Mouse (Mus musculus): ENCODE measurements at regions not wholly inside any gene's neighbourhood (a gene's known extent, or its start where the extent isn't known, plus 50 kb on each side); places are given as distances from the start of the nearest gene placed in this dataset.

DNA sequence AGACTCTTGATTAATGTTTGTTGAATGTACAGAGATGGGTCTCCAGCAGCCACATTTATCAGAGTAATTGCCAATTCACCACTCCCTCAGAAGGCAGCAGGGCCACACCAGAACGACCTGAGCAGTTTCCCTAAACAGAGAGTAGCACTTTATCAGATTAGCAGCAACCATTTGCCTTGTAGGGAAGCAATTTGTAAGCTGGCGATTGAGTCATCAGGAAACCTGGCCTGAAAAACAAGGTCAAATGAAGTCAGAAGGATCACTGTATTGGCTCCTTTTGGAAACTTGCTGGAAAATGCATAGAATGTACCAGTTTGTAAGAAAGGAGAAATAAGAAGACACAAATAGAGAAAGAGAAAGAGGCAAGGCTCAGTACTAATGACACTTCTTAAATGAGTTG lies 295.1 kb downstream of the Qdpr start:
- H3K4me1 ChIP-seq (ENCODE audit: control insufficient read depth in 1 of 2, insufficient read depth in 2 of 2): no peaks in the 10 kb centered on the region
- H3K36me3 ChIP-seq (replicated peaks in 1 of 2; ENCODE audit: control insufficient read depth in 1 of 2, insufficient read depth in 1 of 2, low read length in 1 of 2): no peaks in the 10 kb centered on the region
- H3K4me3 ChIP-seq (replicated peaks in 1 of 3; ENCODE audit: low read depth in 2 of 3, low read length in 2 of 3, poor library complexity in 1 of 3): no peak overlapping the region
- no peaks in the 10 kb centered on the region for H3K27me3 ChIP-seq (replicated peaks)
- in situ Hi-C loops (cut with MboI; ENCODE audit: low pct_ligation_motif_present, low pct_unique_long_range_greater_than_20kb, low sequenced_read_pairs) (no loop called here), dilution Hi-C loops (cut with MboI; ENCODE audit: extremely low pct_ligation_motif_present, extremely low pct_unique_long_range_greater_than_20kb, low sequenced_read_pairs) (no loop called here)
- no peak overlapping the region for H3K27ac ChIP-seq (ENCODE audit: insufficient read depth, low read depth)
- no peak overlapping the region for H3K9ac ChIP-seq (ENCODE audit: insufficient read depth, low read depth)
- no peaks in the 10 kb centered on the region for H3K9me3 ChIP-seq (replicated peaks; ENCODE audit: low read length)
- H3K4me2 ChIP-seq (ENCODE audit: insufficient read depth, low read depth, poor library complexity, severe bottlenecking): no peak overlapping the region
- no peak for TF ChIP-seq TCF12 (IDR thresholded peaks at IDR 0.05; ENCODE audit: low read depth, low read length)
- TF ChIP-seq RCOR1 (conservative IDR thresholded peaks at IDR 0.05; ENCODE audit: low read depth, low read length): no peak
- no peak for TF ChIP-seq GABPA (IDR thresholded peaks at IDR 0.05; ENCODE audit: insufficient replicate concordance, low read depth, low read length)
- no peak for TF ChIP-seq MAFK (IDR thresholded peaks at IDR 0.05; ENCODE audit: insufficient replicate concordance, low read length)
- TF ChIP-seq MAX (IDR thresholded peaks at IDR 0.05; ENCODE audit: low read length): no peak
- TF ChIP-seq POLR2A (IDR thresholded peaks at IDR 0.05; ENCODE audit: low read depth, low read length): no peak
- H3K79me2 ChIP-seq (replicated peaks; ENCODE audit: control insufficient read depth, extremely low read depth, insufficient read depth, poor library complexity, severe bottlenecking): no peaks in the 10 kb centered on the region
- DNase-seq (ENCODE audit: extremely low read depth): no peak

DNA sequence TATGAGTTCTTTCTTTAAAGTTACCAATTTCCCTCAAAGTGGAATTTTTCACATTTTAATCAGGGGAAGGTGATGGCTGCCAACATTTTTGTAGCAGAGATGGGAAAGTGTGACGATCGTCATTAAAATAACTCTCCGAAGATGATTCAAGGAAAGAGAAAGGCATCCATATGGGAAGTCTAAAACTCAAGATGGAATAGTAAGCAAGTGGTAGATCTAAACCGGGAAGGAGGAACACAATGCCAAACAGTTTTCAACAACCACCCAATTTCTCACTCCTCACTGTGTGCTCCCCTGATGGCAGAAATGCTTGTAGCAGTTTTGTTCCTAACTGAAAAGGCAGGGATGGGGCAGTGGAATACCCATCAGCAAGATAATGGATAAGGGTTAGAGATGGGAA lies 305.9 kb downstream of the Qdpr start:
- Histone ChIP-seq H3K36me3 (replicated peaks in 1 of 2; ENCODE audit: control insufficient read depth in 1 of 2, insufficient read depth in 1 of 2, low read length in 1 of 2) (no peaks in the 10 kb centered on the region), H3K79me2 (replicated peaks; ENCODE audit: control insufficient read depth, extremely low read depth, insufficient read depth, poor library complexity, severe bottlenecking) (no peaks in the 10 kb centered on the region), H3K9me3 (replicated peaks; ENCODE audit: low read length) (no peaks in the 10 kb centered on the region), H3K4me3 (replicated peaks in 1 of 3; ENCODE audit: low read depth in 2 of 3, low read length in 2 of 3, poor library complexity in 1 of 3) (no peak overlapping the region), H3K27me3 (replicated peaks) (no peaks in the 10 kb centered on the region), H3K9ac (ENCODE audit: insufficient read depth, low read depth) (no peak overlapping the region), H3K4me1 (ENCODE audit: control insufficient read depth in 1 of 2, insufficient read depth in 2 of 2) (no peaks in the 10 kb centered on the region), H3K27ac (ENCODE audit: insufficient read depth, low read depth) (no peak overlapping the region), H3K4me2 (ENCODE audit: insufficient read depth, low read depth, poor library complexity, severe bottlenecking) (no peak overlapping the region)
- TF ChIP-seq UBTF (IDR thresholded peaks at IDR 0.05; ENCODE audit: low read depth, low read length) (no peak), MAFK (IDR thresholded peaks at IDR 0.05; ENCODE audit: insufficient replicate concordance, low read length) (no peak), GABPA (IDR thresholded peaks at IDR 0.05; ENCODE audit: insufficient replicate concordance, low read depth, low read length) (no peak), POLR2A (IDR thresholded peaks at IDR 0.05; ENCODE audit: low read depth, low read length) (no peak), KAT2A (IDR thresholded peaks at IDR 0.05; ENCODE audit: insufficient replicate concordance, low read length) (no peak), MYC (IDR thresholded peaks at IDR 0.05; ENCODE audit: low read depth, low read length) (no peak)
- in situ Hi-C loops (cut with MboI; ENCODE audit: low pct_ligation_motif_present, low pct_unique_long_range_greater_than_20kb, low sequenced_read_pairs) (no loop called here), dilution Hi-C loops (cut with MboI; ENCODE audit: extremely low pct_ligation_motif_present, extremely low pct_unique_long_range_greater_than_20kb, low sequenced_read_pairs) (no loop called here)
- DNase-seq (ENCODE audit: extremely low read depth): no peak

- H3K36me3 ChIP-seq (replicated peaks in 1 of 2; ENCODE audit: control insufficient read depth in 1 of 2, insufficient read depth in 1 of 2, low read length in 1 of 2): no peaks in the 10 kb centered on the region
- in situ Hi-C loops (cut with MboI; ENCODE audit: low pct_ligation_motif_present, low pct_unique_long_range_greater_than_20kb, low sequenced_read_pairs): no loop called here
Observed at GRCm38 (mm10) chr5:45137198-45137973, 312.6 kb downstream of the Qdpr start.

More at GRCm38 (mm10) chr5:45137198-45137973, 312.6 kb downstream of the Qdpr start:
- H3K9me3 ChIP-seq (replicated peaks; ENCODE audit: low read length): no peaks in the 10 kb centered on the region
- dilution Hi-C loops (cut with MboI; ENCODE audit: extremely low pct_ligation_motif_present, extremely low pct_unique_long_range_greater_than_20kb, low sequenced_read_pairs): no loop called here
- TF ChIP-seq USF2 (conservative IDR thresholded peaks at IDR 0.05; ENCODE audit: low read depth, low read length): no peak
- TF ChIP-seq RCOR1 (conservative IDR thresholded peaks at IDR 0.05; ENCODE audit: low read depth, low read length): no peak
- no peak for TF ChIP-seq TBP (conservative IDR thresholded peaks at IDR 0.05; ENCODE audit: low read depth, low read length)
- TF ChIP-seq CHD1 (IDR thresholded peaks at IDR 0.05; ENCODE audit: low read depth, low read length): no peak
- TF ChIP-seq MEF2A (IDR thresholded peaks at IDR 0.05; ENCODE audit: borderline replicate concordance, low read depth, low read length): no peak
- no peak overlapping the region for H3K27ac ChIP-seq (ENCODE audit: insufficient read depth, low read depth)
- H3K27me3 ChIP-seq (replicated peaks): no peaks in the 10 kb centered on the region
- H3K9ac ChIP-seq (ENCODE audit: insufficient read depth, low read depth): no peak overlapping the region
- H3K4me2 ChIP-seq (ENCODE audit: insufficient read depth, low read depth, poor library complexity, severe bottlenecking): no peak overlapping the region
- no peak for DNase-seq (ENCODE audit: extremely low read depth)
- no peaks in the 10 kb centered on the region for H3K79me2 ChIP-seq (replicated peaks; ENCODE audit: control insufficient read depth, extremely low read depth, insufficient read depth, poor library complexity, severe bottlenecking)
- no peak overlapping the region for H3K4me3 ChIP-seq (replicated peaks in 1 of 3; ENCODE audit: low read depth in 2 of 3, low read length in 2 of 3, poor library complexity in 1 of 3)
- no peaks in the 10 kb centered on the region for H3K4me1 ChIP-seq (ENCODE audit: control insufficient read depth in 1 of 2, insufficient read depth in 2 of 2)
